Mouse (Mus musculus) heart, adult 9 months (tissue): Measurements from ENCODE around the gene Yaf2.

ENCODE experiments used
- DNase-seq, 2 experiments: peaks; one replicate each; pipeline ENCODE4 v3.0.0; 2022; ENCODE audit warnings: low spot score in 2 of 2

Gene Yaf2

DNA sequence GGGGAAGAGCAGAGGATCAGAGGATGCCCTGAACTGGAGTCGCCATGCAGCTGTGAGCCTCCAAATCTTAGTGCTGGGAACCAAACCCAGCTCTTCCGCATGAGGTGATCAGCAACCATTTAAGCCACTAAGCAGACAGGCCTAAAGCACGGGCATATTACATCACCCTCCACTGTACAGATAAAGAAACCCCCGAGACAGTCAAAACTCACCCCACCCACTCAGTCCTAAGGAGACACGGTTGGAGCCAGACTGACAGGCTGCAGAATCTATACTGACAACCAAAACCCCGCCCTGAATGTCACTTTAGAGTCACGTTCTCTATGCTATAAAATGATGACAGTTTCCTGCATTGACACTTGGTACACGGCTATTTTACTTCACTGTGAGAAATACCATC lies 83.6 kb downstream of the Yaf2 start:
- no peak for DNase-seq

DNA sequence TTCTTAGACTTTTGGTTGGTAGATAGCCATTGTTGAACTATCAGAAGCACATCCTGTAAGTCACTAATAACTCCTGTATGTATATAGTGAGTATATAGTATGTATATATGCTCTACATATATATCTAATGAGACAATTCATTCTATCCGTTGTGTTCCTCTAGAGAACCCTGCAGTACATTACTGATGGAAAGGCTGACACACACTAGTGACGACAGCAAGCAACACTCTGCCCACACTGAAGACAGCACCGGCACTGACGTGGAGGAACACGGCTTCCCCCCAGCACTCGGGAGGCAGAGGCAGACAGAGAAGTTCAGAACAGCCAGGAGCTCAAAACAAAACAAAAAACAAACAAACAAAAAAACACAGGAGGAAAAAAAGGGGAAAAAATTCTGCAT lies 84.3 kb downstream of the Yaf2 start:
- no peak for DNase-seq

DNA sequence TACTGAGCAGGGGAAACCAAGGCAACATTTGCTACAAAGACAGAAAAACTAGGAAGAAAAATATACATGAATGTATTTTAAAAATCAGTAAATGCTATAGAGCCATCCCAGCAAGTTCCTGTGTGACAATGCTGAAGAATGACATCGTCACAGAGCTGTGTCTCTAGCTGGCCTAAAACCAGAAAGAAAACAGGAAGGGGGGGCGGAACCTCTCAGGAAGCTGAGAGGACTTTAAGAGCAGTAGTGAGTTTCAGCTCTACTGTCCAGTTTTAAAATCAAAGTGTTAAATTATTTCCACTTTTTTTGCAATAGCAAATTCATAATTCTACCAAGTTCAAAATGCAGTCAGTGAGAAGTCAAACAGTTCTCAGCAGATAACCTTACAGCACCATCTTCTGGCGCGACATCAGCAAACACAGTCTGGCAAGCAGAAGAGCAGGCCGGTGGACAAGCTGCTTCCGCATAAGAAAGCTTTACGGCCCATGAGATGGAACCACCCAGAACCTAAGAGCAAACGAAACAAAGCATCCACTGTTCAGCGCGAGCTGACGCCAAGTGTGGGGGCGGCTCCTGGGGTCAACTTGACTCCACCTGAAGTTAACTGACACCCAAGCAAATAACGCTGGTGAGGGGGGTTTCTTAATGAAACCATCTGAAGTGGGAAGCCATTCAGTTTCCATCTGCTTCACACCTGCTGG lies 85.0 kb downstream of the Yaf2 start:
- DNase-seq: peak; percentile 41 to 46

DNA sequence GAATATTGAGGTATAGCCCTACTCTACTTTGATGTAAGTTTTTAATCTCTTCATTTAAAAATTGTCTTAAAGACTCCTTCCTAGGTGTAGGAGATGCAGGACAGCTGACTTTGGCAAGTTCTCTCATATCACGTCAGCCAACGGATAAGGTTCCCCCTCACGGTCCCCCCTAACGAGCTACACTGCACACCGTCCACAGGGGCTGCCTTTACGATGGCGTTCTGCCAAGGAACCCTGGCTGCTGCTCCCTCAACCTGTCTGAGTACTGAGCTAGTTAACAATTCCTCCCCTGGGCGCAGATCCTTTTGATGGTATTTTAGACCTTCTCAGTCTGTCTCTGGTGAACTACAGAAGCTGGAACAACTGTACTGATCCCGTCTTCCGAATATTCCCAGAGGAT lies 93.5 kb downstream of the Yaf2 start:
- DNase-seq: no peak

DNA sequence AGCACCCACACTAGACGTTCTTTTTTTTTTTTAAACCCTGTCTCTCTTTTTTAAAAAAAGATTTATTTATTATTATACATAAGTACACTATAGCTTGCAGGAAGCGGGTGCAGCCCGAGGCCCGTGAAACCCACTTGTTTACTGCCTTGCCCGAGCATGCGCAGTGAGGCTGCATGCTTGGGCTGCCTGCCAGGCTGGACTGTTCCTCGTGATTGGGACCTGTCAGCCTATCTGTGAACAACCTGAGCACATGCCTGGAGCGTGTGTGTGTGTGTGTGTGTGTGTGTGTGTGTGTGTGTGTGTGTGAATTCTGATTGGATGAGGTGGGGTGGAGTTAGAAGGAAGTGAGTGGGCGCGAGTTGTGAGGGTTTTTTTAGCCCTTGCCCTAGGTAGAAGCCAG lies 100.3 kb downstream of the Yaf2 start:
- DNase-seq: peak in 1 of 2 experiments; percentile 14
